Mouse (Mus musculus) forebrain, embryonic 12.5 days (tissue): ENCODE results near the gene Pcdh7. TPM values are rescaled to one million over a fixed set of nuclear protein-coding genes. Genes with fewer than 3 reads are reported as not detected.

Source experiments
- ATAC-seq: fragments of 200-750 bp; cut with Nextera tagmentation; 2 replicates; pipeline ENCODE4 v1.8.0; 2017; ENCODE audit warnings: moderate TSS enrichment; ENCODE audit not compliant: low FRiP score
- H3K27ac ChIP-seq: fragments of 300-500 bp; sonication (generic); 2 replicates; pipeline ENCODE4 v1.5.1; 2016; ENCODE audit warnings: mild to moderate bottlenecking
- H3K27me3 ChIP-seq: fragments of 300-500 bp; sonication (generic); 2 replicates; pipeline ENCODE4 v1.6.1; 2016; ENCODE audit warnings: mild to moderate bottlenecking
- H3K36me3 ChIP-seq: fragments of 300-500 bp; sonication (generic); replicated peaks from 2 replicates; pipeline ENCODE4 v1.6.1; 2016; ENCODE audit warnings: mild to moderate bottlenecking
- H3K4me1 ChIP-seq: fragments of 300-500 bp; sonication (generic); 2 replicates; pipeline ENCODE4 v1.6.1; 2016
- H3K4me2 ChIP-seq: fragments of 300-500 bp; sonication (generic); 2 replicates; pipeline ENCODE4 v1.6.1; 2016; ENCODE audit warnings: mild to moderate bottlenecking, moderate library complexity
- H3K4me3 ChIP-seq: fragments of 300-500 bp; sonication (generic); replicated peaks from 2 replicates; pipeline ENCODE4 v1.5.1; 2016; ENCODE audit warnings: mild to moderate bottlenecking
- H3K9ac ChIP-seq: fragments of 300-500 bp; sonication (generic); 2 replicates; pipeline ENCODE4 v1.6.1; 2016; ENCODE audit warnings: mild to moderate bottlenecking
- H3K9me3 ChIP-seq: fragments of 300-500 bp; sonication (generic); 2 replicates; pipeline ENCODE4 v1.6.1; 2016
- WGBS: fragments of 180-500 bp; shearing (Covaris S2); methylation state at CpG from one replicate; pipeline ENCODE4 v1.1.7; 2016; 5-methylcytosine and 5-hydroxymethylcytosine counted together
- polyA plus RNA-seq: library from polyadenylated mRNA; unstranded; fragments of >200 nt; fragmentation: Nextera tagmentation; extraction: Ambion mirVana; gene quantifications from 2 replicates; pipeline ENCODE4 v1.2.1, GENCODE M21; 2016

The Pcdh7 gene
- polyA plus RNA-seq, 1 experiment from 2014 or later, result 9.4 TPM

DNA sequence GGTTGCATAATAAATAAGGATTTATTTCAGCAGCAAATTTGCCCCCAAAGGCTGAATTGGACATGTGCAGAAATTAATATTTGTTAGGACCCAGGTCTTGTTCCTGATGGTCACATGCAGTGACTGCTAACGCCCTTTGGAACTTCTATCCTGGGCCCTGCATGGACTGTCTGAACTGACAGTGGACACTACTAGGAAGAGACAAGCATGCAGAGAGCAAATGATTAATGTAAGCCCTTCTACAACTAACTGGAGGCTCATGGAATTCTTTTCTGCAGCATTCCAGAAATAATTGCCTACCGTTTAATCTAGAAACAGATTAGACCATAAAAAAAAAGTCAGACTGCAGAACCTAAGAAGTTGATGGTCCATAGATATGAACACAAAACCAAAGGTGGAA is 119.4 kb downstream of the Pcdh7 start:
- Histone ChIP-seq H3K4me3 (no peak overlapping the region), H3K9ac (no peak overlapping the region), H3K36me3 (no peaks in the 10 kb centered on the region), H3K9me3 (no peaks in the 10 kb centered on the region), H3K4me2 (no peak overlapping the region), H3K4me1 (no peaks in the 10 kb centered on the region), H3K27ac (no peak overlapping the region), H3K27me3 (no peaks in the 10 kb centered on the region)
- WGBS, result 71% methylated on average over 2 of the region's 2 CpGs
- ATAC-seq, result no peak

DNA sequence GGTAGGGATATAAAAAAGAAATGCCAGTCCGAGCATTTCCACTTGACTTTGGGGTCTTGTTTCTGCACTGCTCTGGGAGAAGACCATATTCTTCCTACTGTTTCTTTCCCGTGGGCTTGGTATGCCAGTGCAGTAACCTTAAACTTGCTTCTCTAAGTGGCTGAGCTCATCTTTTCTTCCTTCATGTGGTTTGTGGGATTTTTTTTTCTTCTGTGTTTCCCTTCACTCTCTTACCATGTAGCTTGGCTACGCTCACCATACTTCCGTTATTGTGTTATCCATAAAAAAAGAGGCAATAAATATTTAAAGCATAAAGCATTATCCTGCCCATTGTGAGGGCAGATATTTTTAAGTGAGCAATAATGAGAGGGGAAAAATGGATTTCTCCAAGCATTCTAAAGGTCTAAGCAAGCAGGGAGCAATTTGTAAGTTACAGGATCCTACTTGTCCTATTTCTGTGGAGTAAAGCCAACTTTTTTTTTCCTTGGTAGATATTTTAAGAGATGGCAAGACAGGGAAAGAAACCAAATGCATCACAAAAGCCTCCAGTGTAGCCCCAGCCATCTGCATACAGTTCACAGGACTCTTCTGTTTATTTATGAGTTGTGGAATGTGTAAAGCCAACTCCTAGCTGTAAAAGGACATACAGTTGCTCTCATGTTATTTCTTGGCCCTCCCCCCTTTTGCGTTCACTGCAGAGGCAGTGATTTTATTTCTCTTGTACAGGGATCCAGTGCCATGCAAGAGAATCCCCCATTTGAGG is 123.8 kb downstream of the Pcdh7 start:
- WGBS, result 90% methylated on average over 5 of the region's 5 CpGs
- Histone ChIP-seq H3K9me3 (no peaks in the 10 kb centered on the region), H3K27ac (no peak overlapping the region), H3K9ac (no peak overlapping the region), H3K36me3 (no peaks in the 10 kb centered on the region), H3K4me1 (no peaks in the 10 kb centered on the region), H3K4me2 (no peak overlapping the region), H3K27me3 (no peaks in the 10 kb centered on the region), H3K4me3 (no peak overlapping the region)
- no peak for ATAC-seq

DNA sequence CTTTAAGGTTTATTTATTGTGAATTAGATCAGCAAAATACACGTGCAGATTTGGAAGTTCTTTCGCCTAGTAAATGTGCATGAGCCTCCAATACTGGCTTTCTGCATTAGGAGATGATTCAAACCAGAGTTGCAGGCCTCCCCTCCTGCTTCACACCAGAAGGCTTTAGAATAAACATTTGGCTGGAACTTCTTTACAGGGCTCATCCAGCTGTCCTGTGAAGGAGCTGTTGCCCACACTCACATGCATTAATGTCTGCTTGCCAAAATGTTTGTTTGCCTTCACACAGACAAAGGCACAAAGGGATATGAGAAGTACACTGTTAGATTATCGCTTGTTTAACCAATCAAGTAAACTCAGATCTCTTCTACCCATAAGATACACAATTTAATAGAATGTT is 129.7 kb downstream of the Pcdh7 start:
- H3K9ac ChIP-seq, result no peak overlapping the region
- H3K4me3 ChIP-seq, result no peak overlapping the region
- H3K4me1 ChIP-seq, result no peaks in the 10 kb centered on the region
- no peak overlapping the region for H3K4me2 ChIP-seq
- no peaks in the 10 kb centered on the region for H3K9me3 ChIP-seq
- no peaks in the 10 kb centered on the region for H3K36me3 ChIP-seq
- no peak for ATAC-seq
- 79% methylated on average over 3 of the region's 3 CpGs for whole genome bisulfite sequencing
- no peak overlapping the region for H3K27ac ChIP-seq
- H3K27me3 ChIP-seq, result no peaks in the 10 kb centered on the region

DNA sequence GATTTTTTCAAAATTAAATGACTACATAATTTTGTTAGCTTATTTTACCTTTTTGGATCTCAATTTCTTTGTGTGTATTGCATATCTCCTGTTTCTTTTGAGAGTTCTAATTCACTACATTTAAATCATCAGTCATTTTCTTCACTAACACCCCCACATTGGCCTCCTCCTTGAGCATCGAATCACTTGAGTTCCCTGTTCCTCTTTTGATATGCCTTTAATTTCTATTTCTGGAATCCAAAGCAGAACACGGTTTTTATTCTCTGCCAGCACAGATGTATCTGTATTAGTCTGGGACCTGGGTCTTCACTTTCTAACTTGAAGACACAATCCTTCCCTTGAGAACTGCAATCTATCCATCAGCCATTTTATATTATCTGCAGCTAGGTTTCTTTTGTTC is 132.3 kb downstream of the Pcdh7 start:
- no peak overlapping the region for H3K4me3 ChIP-seq
- ATAC-seq, result no peak
- no peaks in the 10 kb centered on the region for H3K27me3 ChIP-seq
- H3K4me1 ChIP-seq, result no peaks in the 10 kb centered on the region
- no peaks in the 10 kb centered on the region for H3K9me3 ChIP-seq
- no peaks in the 10 kb centered on the region for H3K36me3 ChIP-seq
- WGBS, result 94% methylated on average over 2 of the region's 2 CpGs
- H3K4me2 ChIP-seq, result no peak overlapping the region
- H3K27ac ChIP-seq, result no peak overlapping the region
- no peak overlapping the region for H3K9ac ChIP-seq

DNA sequence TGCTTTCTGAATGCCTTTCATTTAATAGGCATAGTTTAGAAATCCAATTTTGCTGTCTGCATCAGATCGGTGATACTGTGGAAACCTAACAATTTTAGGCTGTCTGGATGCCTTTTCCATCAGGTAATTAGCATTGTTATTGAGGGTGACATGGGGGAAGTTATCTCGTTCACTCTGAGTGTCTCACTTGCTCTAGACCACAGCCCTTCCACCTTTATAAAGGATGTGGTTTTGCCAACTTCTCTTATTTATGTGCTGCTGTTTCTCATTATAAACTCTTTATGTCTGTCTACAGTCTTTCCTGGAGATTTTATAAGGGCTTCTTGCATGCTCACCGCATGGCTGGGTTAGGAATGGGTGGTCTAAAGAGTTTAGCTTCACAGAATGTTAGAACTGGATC is 139.5 kb downstream of the Pcdh7 start:
- no peak for ATAC-seq
- Histone ChIP-seq H3K4me3 (no peak overlapping the region), H3K9ac (no peak overlapping the region), H3K9me3 (no peaks in the 10 kb centered on the region), H3K4me2 (no peak overlapping the region), H3K4me1 (no peaks in the 10 kb centered on the region), H3K27me3 (no peaks in the 10 kb centered on the region), H3K36me3 (no peaks in the 10 kb centered on the region), H3K27ac (no peak overlapping the region)
- WGBS, result 76% methylated on average over 3 of the region's 3 CpGs

DNA sequence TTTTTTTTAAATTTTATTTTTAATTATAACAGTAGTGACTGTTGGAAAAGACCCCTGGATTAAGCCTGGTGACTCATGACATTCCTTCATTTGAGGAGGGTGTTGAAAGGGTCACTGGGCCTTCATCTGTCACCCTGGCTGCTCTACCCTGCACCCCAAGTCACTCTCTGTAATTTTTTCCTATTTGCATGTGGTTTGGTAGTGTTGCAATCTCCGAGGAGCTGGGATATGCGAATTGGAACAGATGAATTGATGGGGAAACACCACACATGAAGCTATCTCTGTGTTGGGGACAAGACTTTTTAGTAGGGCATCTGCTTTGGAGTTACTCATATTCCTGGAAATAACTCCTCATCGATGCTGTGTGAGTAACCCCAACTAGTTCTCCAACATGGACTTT is 146.5 kb downstream of the Pcdh7 start:
- Histone ChIP-seq H3K9me3 (no peaks in the 10 kb centered on the region), H3K9ac (no peak overlapping the region), H3K4me2 (no peak overlapping the region), H3K27ac (no peak overlapping the region), H3K4me1 (0 out of 2 replicates have a peak, but pooled peaks cover 3% of the 10 kb centered on the region), H3K27me3 (no peaks in the 10 kb centered on the region), H3K4me3 (no peak overlapping the region), H3K36me3 (no peaks in the 10 kb centered on the region)
- WGBS, result 92% methylated on average over 3 of the region's 3 CpGs
- no peak for ATAC-seq

DNA sequence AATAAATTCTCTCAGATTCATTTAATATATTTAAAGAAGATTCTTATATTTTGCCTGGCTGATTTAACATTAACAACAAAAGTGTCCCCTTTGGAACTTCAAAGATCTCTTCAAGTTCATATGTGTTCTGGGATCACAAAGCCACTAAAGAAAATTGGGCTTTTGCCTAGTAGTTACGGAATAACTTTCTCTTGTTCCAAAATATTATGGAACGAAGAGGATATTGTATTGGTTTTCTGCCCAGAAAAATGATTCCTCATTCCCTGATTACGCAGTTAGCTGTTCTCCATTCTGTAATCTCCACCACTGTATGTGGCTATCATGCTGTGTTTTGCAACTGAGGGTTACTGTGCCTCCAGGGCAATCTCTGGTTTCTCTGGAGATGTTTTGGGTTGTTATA is 147.5 kb downstream of the Pcdh7 start:
- no peak overlapping the region for H3K4me2 ChIP-seq
- WGBS, result 90% methylated on average over 3 of the region's 3 CpGs

DNA sequence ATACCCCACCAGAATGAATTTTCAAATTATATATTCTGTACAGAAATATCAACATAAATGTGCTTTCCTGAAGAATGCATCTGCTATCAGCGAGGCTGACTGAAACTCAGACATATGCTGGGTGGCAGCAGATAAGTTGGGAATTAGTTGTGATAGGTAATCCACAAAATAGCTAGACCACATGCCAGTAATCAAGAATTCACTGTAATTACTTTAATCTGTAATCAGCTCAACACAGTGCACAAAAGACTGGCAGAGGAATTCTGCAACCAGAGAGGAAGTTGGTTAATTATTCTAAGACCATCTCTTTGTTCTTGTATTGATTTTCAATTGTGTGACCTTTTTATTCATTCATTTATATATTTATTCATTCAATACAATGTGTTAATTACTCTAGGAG is 148.3 kb downstream of the Pcdh7 start:
- Histone ChIP-seq H3K4me1 (0 out of 2 replicates have a peak, but pooled peaks cover 3% of the 10 kb centered on the region), H3K27ac (no peak overlapping the region), H3K27me3 (no peaks in the 10 kb centered on the region), H3K9me3 (no peaks in the 10 kb centered on the region), H3K9ac (no peak overlapping the region), H3K4me2 (no peak overlapping the region), H3K36me3 (no peaks in the 10 kb centered on the region), H3K4me3 (no peak overlapping the region)
- WGBS, result 66% methylated on average over 1 of the region's 1 CpGs
- no peak for ATAC-seq

More for the DNA sequence above, 147.5 kb downstream of the Pcdh7 start:
- Histone ChIP-seq H3K4me3 (no peak overlapping the region), H3K27me3 (no peaks in the 10 kb centered on the region), H3K9ac (no peak overlapping the region), H3K36me3 (no peaks in the 10 kb centered on the region), H3K9me3 (no peaks in the 10 kb centered on the region), H3K27ac (no peak overlapping the region), H3K4me1 (0 out of 2 replicates have a peak, but pooled peaks cover 3% of the 10 kb centered on the region)
- no peak for ATAC-seq

DNA sequence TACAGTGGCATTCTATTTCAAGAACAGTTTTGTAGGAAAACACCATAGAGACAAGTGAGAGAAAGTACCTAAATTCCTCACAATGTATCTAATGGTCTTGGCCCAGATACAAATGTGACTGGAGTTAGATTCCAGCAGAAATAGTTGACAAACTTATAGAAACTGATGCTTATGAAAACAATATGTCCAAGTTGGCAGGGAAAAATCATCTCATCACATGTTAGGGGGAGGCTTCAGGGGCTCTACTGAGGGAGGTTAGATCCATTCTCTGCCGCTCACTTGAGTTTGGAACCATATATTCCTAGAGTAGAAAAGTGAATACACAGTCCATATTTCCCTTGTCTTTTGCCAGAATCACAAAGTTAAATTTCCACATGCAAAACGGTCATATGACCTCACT is 150.1 kb downstream of the Pcdh7 start:
- Histone ChIP-seq H3K4me1 (0 out of 2 replicates have a peak, but pooled peaks cover 3% of the 10 kb centered on the region), H3K27ac (no peak overlapping the region), H3K9ac (no peak overlapping the region), H3K4me3 (no peak overlapping the region), H3K9me3 (no peaks in the 10 kb centered on the region), H3K27me3 (no peaks in the 10 kb centered on the region), H3K36me3 (no peaks in the 10 kb centered on the region), H3K4me2 (no peak overlapping the region)
- no peak for ATAC-seq
- 85% methylated on average over 2 of the region's 2 CpGs for WGBS

DNA sequence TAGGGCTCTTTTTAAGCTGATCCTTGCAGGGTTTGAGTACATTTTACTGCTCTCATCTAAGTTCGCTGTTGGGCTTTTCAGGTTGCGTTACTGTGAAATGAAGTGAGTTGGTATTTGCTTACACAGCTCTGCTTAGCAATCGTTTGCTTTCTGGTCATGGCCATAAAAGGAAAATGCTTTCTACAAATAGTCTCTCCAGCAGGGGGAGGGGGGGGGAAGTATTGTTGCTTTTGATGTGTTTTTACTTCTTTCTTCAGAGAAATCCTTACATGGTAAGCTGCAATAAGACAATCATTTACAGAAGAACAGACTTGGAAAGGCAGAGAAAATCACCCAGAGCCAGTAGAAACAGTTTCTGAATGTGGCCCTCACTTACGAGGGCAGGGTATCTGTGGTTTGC is 150.9 kb downstream of the Pcdh7 start:
- WGBS, result 49% methylated on average over 4 of the region's 4 CpGs

DNA sequence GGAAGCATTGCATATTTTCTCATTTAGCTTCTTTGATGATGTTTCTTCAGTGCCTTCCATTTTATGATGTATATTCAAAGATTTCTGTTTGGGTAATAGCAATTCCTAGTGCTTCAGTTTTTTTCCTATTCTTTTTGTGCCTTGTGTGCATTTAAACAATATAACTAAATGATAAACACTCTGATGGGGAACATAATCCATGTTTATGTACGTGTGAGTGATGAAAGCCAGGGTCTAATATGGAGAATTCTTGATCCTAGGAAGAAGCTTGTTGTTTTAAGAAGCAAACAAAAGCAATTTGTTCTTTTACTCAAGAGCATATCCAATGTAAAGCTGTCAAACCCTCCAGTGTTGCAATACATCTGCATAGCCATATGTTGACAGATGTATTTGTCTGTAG is 153.0 kb downstream of the Pcdh7 start:
- Histone ChIP-seq H3K4me2 (no peak overlapping the region), H3K27me3 (no peaks in the 10 kb centered on the region), H3K27ac (no peak overlapping the region), H3K4me1 (0 out of 2 replicates have a peak, but pooled peaks cover 3% of the 10 kb centered on the region), H3K9me3 (no peaks in the 10 kb centered on the region), H3K4me3 (no peak overlapping the region), H3K36me3 (no peaks in the 10 kb centered on the region), H3K9ac (no peak overlapping the region)
- ATAC-seq, result no peak
- WGBS, result 73% methylated on average over 1 of the region's 1 CpGs

More for the DNA sequence above, 150.9 kb downstream of the Pcdh7 start:
- ATAC-seq, result no peak
- Histone ChIP-seq H3K9ac (no peak overlapping the region), H3K4me1 (0 out of 2 replicates have a peak, but pooled peaks cover 3% of the 10 kb centered on the region), H3K4me2 (no peak overlapping the region), H3K27me3 (no peaks in the 10 kb centered on the region), H3K9me3 (no peaks in the 10 kb centered on the region), H3K4me3 (no peak overlapping the region), H3K27ac (no peak overlapping the region), H3K36me3 (no peaks in the 10 kb centered on the region)

DNA sequence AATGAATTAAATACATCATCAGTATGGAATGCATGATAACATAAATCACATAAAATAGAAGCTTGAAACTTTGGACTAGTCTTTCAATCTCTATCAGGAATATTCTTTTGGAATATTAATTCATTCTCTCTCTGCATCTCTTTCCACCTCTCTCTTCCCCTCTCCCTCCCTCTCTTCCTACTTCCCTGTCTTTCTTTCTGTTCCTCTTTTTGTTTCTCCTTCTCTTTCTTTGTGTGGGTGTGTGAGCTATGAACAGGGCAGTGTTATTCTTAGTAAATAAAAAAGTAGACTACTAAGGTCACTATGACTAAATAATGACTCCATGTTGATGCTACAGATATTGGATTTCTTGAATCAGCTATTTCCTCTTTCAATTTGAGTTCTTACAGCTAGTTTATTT is 167.2 kb downstream of the Pcdh7 start:
- Histone ChIP-seq H3K9ac (no peak overlapping the region), H3K9me3 (no peaks in the 10 kb centered on the region), H3K4me1 (no peaks in the 10 kb centered on the region), H3K4me3 (no peak overlapping the region), H3K27ac (no peak overlapping the region), H3K4me2 (no peak overlapping the region), H3K27me3 (no peaks in the 10 kb centered on the region), H3K36me3 (no peaks in the 10 kb centered on the region)
- ATAC-seq, result no peak

DNA sequence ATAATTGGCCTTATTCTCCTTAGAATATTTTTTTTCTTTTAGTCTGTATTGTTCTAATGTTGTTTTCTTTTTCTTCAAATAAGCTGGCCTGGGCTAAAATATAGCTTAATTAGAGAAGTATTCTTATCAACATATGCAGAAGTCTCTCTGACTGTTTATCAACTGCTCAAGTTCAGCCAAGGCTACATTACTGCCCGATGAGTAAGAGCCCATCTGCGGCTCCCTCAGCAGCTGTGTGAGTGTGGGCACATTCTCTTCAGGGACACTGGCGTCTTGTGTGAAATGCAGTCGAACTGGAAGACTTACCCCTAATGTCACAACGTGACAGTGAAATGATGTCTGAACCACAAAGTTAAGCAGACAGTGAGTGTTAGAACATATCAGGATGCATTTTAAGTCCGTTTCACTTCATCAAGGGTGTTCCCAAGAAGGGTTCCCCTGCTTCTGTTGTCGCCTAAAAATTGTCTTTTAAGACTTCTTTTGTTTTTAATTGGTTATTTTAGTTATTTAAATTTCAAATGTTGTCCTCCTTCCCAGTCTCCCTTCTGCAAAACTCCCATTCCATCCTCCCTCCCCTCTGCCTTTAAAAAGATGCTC is 181.3 kb downstream of the Pcdh7 start:
- Histone ChIP-seq H3K36me3 (no peaks in the 10 kb centered on the region), H3K4me1 (no peaks in the 10 kb centered on the region), H3K27me3 (no peaks in the 10 kb centered on the region), H3K4me2 (no peak overlapping the region), H3K9ac (no peak overlapping the region), H3K9me3 (no peaks in the 10 kb centered on the region), H3K4me3 (no peak overlapping the region), H3K27ac (no peak overlapping the region)
- no peak for ATAC-seq
- WGBS, result 82% methylated on average over 7 of the region's 7 CpGs
